Mouse (Mus musculus): Measurements from ENCODE around the gene Pi4k2a. TPM values are rescaled to one million over a fixed set of nuclear protein-coding genes. Genes with fewer than 3 reads are reported as not detected.

The Pi4k2a gene
- polyA plus RNA-seq, 1 experiment from 2014 or later: 6.6 TPM

GRCm38 (mm10) chr19:42127024-42127423 is 36.8 kb downstream of the Pi4k2a start:
- peaks cover 24% of the 10 kb centered on the region for H3K4me1 ChIP-seq (ENCODE audit: control insufficient read depth, insufficient read depth, low read length)
- no peaks in the 10 kb centered on the region for H3K9me3 ChIP-seq (ENCODE audit: control insufficient read depth, low read length)
- no peak overlapping the region for H3K4me3 ChIP-seq (ENCODE audit: low read length)
- no peak overlapping the region for H3K9ac ChIP-seq (ENCODE audit: low read depth, low read length)
- 64% methylated on average over 5 of the region's 5 CpGs for WGBS
- H3K4me2 ChIP-seq (ENCODE audit: low read depth, low read length): no peak overlapping the region
- no peaks in the 10 kb centered on the region for H3K27me3 ChIP-seq (replicated peaks; ENCODE audit: control insufficient read depth, insufficient read depth, low read length)
- 0 out of 2 replicates have a peak, but pooled peaks cover 3% of the 10 kb centered on the region for H3K36me3 ChIP-seq (ENCODE audit: control insufficient read depth, insufficient read depth, low read length)
- no peak overlapping the region for H3K27ac ChIP-seq (ENCODE audit: low read length)
- ATAC-seq: no peak

GRCm38 (mm10) chr19:42128052-42128740 is 37.9 kb downstream of the Pi4k2a start:
- Histone ChIP-seq H3K4me1 (ENCODE audit: control insufficient read depth, insufficient read depth, low read length) (peaks cover 24% of the 10 kb centered on the region), H3K4me3 (ENCODE audit: low read length) (peak overlapping the region; percentile 62), H3K27ac (ENCODE audit: low read length) (peak overlapping the region; percentile 88), H3K36me3 (ENCODE audit: control insufficient read depth, insufficient read depth, low read length) (0 out of 2 replicates have a peak, but pooled peaks cover 3% of the 10 kb centered on the region), H3K4me2 (ENCODE audit: low read depth, low read length) (peak overlapping the region; percentile 98), H3K27me3 (replicated peaks; ENCODE audit: control insufficient read depth, insufficient read depth, low read length) (no peaks in the 10 kb centered on the region), H3K9me3 (ENCODE audit: control insufficient read depth, low read length) (no peaks in the 10 kb centered on the region), H3K9ac (ENCODE audit: low read depth, low read length) (peak overlapping the region; percentile 82)
- WGBS: 5% methylated on average over 23 of the region's 23 CpGs
- ATAC-seq: no peak; the same call in 1 of the 2 replicates

GRCm38 (mm10) chr19:42128787-42129508 is 38.7 kb downstream of the Pi4k2a start, which contains the start of gene Avpi1:
Avpi1 (minus strand) TSS chr19:42129059.
- H3K4me1 ChIP-seq (ENCODE audit: control insufficient read depth, insufficient read depth, low read length): peaks cover 21% of the 10 kb centered on the region
- peak within 1 kb of the TSS; percentile 82 for H3K9ac ChIP-seq (ENCODE audit: low read depth, low read length)
- no peaks in the 10 kb centered on the region for H3K36me3 ChIP-seq (ENCODE audit: control insufficient read depth, insufficient read depth, low read length)
- peak within 1 kb of the TSS; percentile 88 for H3K27ac ChIP-seq (ENCODE audit: low read length)
- no peaks in the 10 kb centered on the region for H3K9me3 ChIP-seq (ENCODE audit: control insufficient read depth, low read length)
- no peaks in the 10 kb centered on the region for H3K27me3 ChIP-seq (replicated peaks; ENCODE audit: control insufficient read depth, insufficient read depth, low read length)
- H3K4me3 ChIP-seq (ENCODE audit: low read length): peak within 1 kb of the TSS; percentile 62
- peak within 1 kb of the TSS; percentile 98 for H3K4me2 ChIP-seq (ENCODE audit: low read depth, low read length)
- WGBS: under 1% methylated on average over 54 of the region's 54 CpGs
- peak; percentile 97 for ATAC-seq

- no peaks in the 10 kb centered on the region for H3K9me3 ChIP-seq (ENCODE audit: control insufficient read depth, low read length)
- ATAC-seq: no peak
- H3K4me3 ChIP-seq (ENCODE audit: low read length): peak overlapping the region; percentile 62
Observed at GRCm38 (mm10) chr19:42129509-42130293, 39.4 kb downstream of the Pi4k2a start.

GRCm38 (mm10) chr19:42130294-42130606 is 40.0 kb downstream of the Pi4k2a start:
- no peak overlapping the region for H3K4me3 ChIP-seq (ENCODE audit: low read length)
- H3K27me3 ChIP-seq (replicated peaks; ENCODE audit: control insufficient read depth, insufficient read depth, low read length): no peaks in the 10 kb centered on the region
- 62% methylated on average over 3 of the region's 3 CpGs for WGBS
- no peak overlapping the region for H3K27ac ChIP-seq (ENCODE audit: low read length)
- no peak for ATAC-seq
- H3K9me3 ChIP-seq (ENCODE audit: control insufficient read depth, low read length): no peaks in the 10 kb centered on the region
- peaks cover 18% of the 10 kb centered on the region for H3K4me1 ChIP-seq (ENCODE audit: control insufficient read depth, insufficient read depth, low read length)
- no peak overlapping the region for H3K4me2 ChIP-seq (ENCODE audit: low read depth, low read length)
- no peak overlapping the region for H3K9ac ChIP-seq (ENCODE audit: low read depth, low read length)
- no peaks in the 10 kb centered on the region for H3K36me3 ChIP-seq (ENCODE audit: control insufficient read depth, insufficient read depth, low read length)

More at GRCm38 (mm10) chr19:42129509-42130293, 39.4 kb downstream of the Pi4k2a start:
- Histone ChIP-seq H3K4me1 (ENCODE audit: control insufficient read depth, insufficient read depth, low read length) (peaks cover 20% of the 10 kb centered on the region), H3K27me3 (replicated peaks; ENCODE audit: control insufficient read depth, insufficient read depth, low read length) (no peaks in the 10 kb centered on the region), H3K9ac (ENCODE audit: low read depth, low read length) (peak overlapping the region; percentile 82), H3K36me3 (ENCODE audit: control insufficient read depth, insufficient read depth, low read length) (no peaks in the 10 kb centered on the region), H3K27ac (ENCODE audit: low read length) (peak overlapping the region; percentile 81), H3K4me2 (ENCODE audit: low read depth, low read length) (peak overlapping the region; percentile 98)
- 39% methylated on average over 14 of the region's 14 CpGs for WGBS

- H3K27ac ChIP-seq (ENCODE audit: low read length): no peak overlapping the region
- peaks cover 18% of the 10 kb centered on the region for H3K4me1 ChIP-seq (ENCODE audit: control insufficient read depth, insufficient read depth, low read length)
- 61% methylated on average over 5 of the region's 5 CpGs for WGBS
- H3K9ac ChIP-seq (ENCODE audit: low read depth, low read length): no peak overlapping the region
- no peak overlapping the region for H3K4me2 ChIP-seq (ENCODE audit: low read depth, low read length)
- no peaks in the 10 kb centered on the region for H3K27me3 ChIP-seq (replicated peaks; ENCODE audit: control insufficient read depth, insufficient read depth, low read length)
- H3K9me3 ChIP-seq (ENCODE audit: control insufficient read depth, low read length): no peaks in the 10 kb centered on the region
- H3K4me3 ChIP-seq (ENCODE audit: low read length): no peak overlapping the region
- no peak for ATAC-seq
- H3K36me3 ChIP-seq (ENCODE audit: control insufficient read depth, insufficient read depth, low read length): no peaks in the 10 kb centered on the region
Observed at GRCm38 (mm10) chr19:42131101-42131500, 40.8 kb downstream of the Pi4k2a start.

- H3K4me1 ChIP-seq (ENCODE audit: control insufficient read depth, insufficient read depth, low read length): no peaks in the 10 kb centered on the region
- no peaks in the 10 kb centered on the region for H3K9me3 ChIP-seq (ENCODE audit: control insufficient read depth, low read length)
- no peak overlapping the region for H3K9ac ChIP-seq (ENCODE audit: low read depth, low read length)
- H3K4me3 ChIP-seq (ENCODE audit: low read length): no peak overlapping the region
- no peak overlapping the region for H3K4me2 ChIP-seq (ENCODE audit: low read depth, low read length)
- no peaks in the 10 kb centered on the region for H3K36me3 ChIP-seq (ENCODE audit: control insufficient read depth, insufficient read depth, low read length)
- H3K27ac ChIP-seq (ENCODE audit: low read length): no peak overlapping the region
- no peak for ATAC-seq
- H3K27me3 ChIP-seq (replicated peaks; ENCODE audit: control insufficient read depth, insufficient read depth, low read length): no peaks in the 10 kb centered on the region
Observed at GRCm38 (mm10) chr19:42135070-42135469, 44.8 kb downstream of the Pi4k2a start.

GRCm38 (mm10) chr19:42136126-42136525 is 45.9 kb downstream of the Pi4k2a start:
- no peaks in the 10 kb centered on the region for H3K27me3 ChIP-seq (replicated peaks; ENCODE audit: control insufficient read depth, insufficient read depth, low read length)
- no peak overlapping the region for H3K27ac ChIP-seq (ENCODE audit: low read length)
- H3K4me3 ChIP-seq (ENCODE audit: low read length): no peak overlapping the region
- H3K9me3 ChIP-seq (ENCODE audit: control insufficient read depth, low read length): no peaks in the 10 kb centered on the region
- ATAC-seq: no peak
- H3K9ac ChIP-seq (ENCODE audit: low read depth, low read length): no peak overlapping the region
- no peaks in the 10 kb centered on the region for H3K36me3 ChIP-seq (ENCODE audit: control insufficient read depth, insufficient read depth, low read length)
- H3K4me2 ChIP-seq (ENCODE audit: low read depth, low read length): no peak overlapping the region
- 32% methylated on average over 5 of the region's 5 CpGs for WGBS
- H3K4me1 ChIP-seq (ENCODE audit: control insufficient read depth, insufficient read depth, low read length): no peaks in the 10 kb centered on the region

- ATAC-seq: no peak
- WGBS: 96% methylated on average over 4 of the region's 4 CpGs
- no peaks in the 10 kb centered on the region for H3K9me3 ChIP-seq (ENCODE audit: control insufficient read depth, low read length)
- H3K27me3 ChIP-seq (replicated peaks; ENCODE audit: control insufficient read depth, insufficient read depth, low read length): no peaks in the 10 kb centered on the region
- no peak overlapping the region for H3K27ac ChIP-seq (ENCODE audit: low read length)
- no peaks in the 10 kb centered on the region for H3K4me1 ChIP-seq (ENCODE audit: control insufficient read depth, insufficient read depth, low read length)
- H3K4me3 ChIP-seq (ENCODE audit: low read length): no peak overlapping the region
- H3K4me2 ChIP-seq (ENCODE audit: low read depth, low read length): no peak overlapping the region
- no peak overlapping the region for H3K9ac ChIP-seq (ENCODE audit: low read depth, low read length)
- H3K36me3 ChIP-seq (ENCODE audit: control insufficient read depth, insufficient read depth, low read length): no peaks in the 10 kb centered on the region
Observed at GRCm38 (mm10) chr19:42137167-42137672, 47.0 kb downstream of the Pi4k2a start.
